Mouse (Mus musculus): ENCODE results near the gene Lrr1.
A peak's percentile ranks its signal among the peaks of the same experiment; 100 is the strongest.
"Not testable (repeated sequence)": the region's sequence is repeated elsewhere in the genome, so short reads cannot be mapped to it uniquely, and the experiment has no call there.

Gene Lrr1

GRCm38 (mm10) chr12:69164904-69165303, 3.7 kb upstream of the Lrr1 start:
- peak; percentile 64 for DNase-seq (ENCODE audit: low read depth)

- not testable (repeated sequence) for DNase-seq (ENCODE audit: low read depth)
Measured at GRCm38 (mm10) chr12:69166861-69167581, 1.6 kb upstream of the Lrr1 start.

GRCm38 (mm10) chr12:69167656-69168460, 756 bp upstream of the Lrr1 start:
- no peak for DNase-seq (ENCODE audit: low read depth)

GRCm38 (mm10) chr12:69171307-69171706, 2.7 kb downstream of the Lrr1 start:
- no peak for DNase-seq (ENCODE audit: low read depth)

GRCm38 (mm10) chr12:69175975-69176374, 7.4 kb downstream of the Lrr1 start:
- no peak for DNase-seq (ENCODE audit: low read depth)

GRCm38 (mm10) chr12:69177526-69177925, 8.9 kb downstream of the Lrr1 start:
- no peak for DNase-seq (ENCODE audit: low read depth)

- no peak for DNase-seq (ENCODE audit: low read depth)
Measured at GRCm38 (mm10) chr12:69179371-69179770, 10.8 kb downstream of the Lrr1 start.

GRCm38 (mm10) chr12:69181800-69182199, 13.2 kb downstream of the Lrr1 start:
- no peak for DNase-seq (ENCODE audit: low read depth)

- peak; percentile 98 for DNase-seq (ENCODE audit: low read depth)
Measured at GRCm38 (mm10) chr12:69183583-69184308, 15.1 kb downstream of the Lrr1 start, which contains the start of the genes Rpl36al and Mgat2. Rpl36al (minus strand) TSS chr12:69184083. Mgat2 (plus strand) TSS chr12:69184157.

- DNase-seq (ENCODE audit: low read depth) = no peak
Measured at GRCm38 (mm10) chr12:69184342-69185295, 16.0 kb downstream of the Lrr1 start.

GRCm38 (mm10) chr12:69185371-69185770, 16.8 kb downstream of the Lrr1 start:
- DNase-seq (ENCODE audit: low read depth) = no peak

GRCm38 (mm10) chr12:69186811-69187471, 18.3 kb downstream of the Lrr1 start:
- DNase-seq (ENCODE audit: low read depth) = peak; percentile 49

GRCm38 (mm10) chr12:69190074-69190473, 21.5 kb downstream of the Lrr1 start:
- DNase-seq (ENCODE audit: low read depth) = no peak

- peak; percentile 42 for DNase-seq (ENCODE audit: low read depth)
Measured at GRCm38 (mm10) chr12:69190522-69190921, 21.9 kb downstream of the Lrr1 start.

- DNase-seq (ENCODE audit: low read depth) = no peak
Measured at GRCm38 (mm10) chr12:69191396-69191795, 22.8 kb downstream of the Lrr1 start.

GRCm38 (mm10) chr12:69192637-69193036, 24.0 kb downstream of the Lrr1 start:
- no peak for DNase-seq (ENCODE audit: low read depth)

- DNase-seq (ENCODE audit: low read depth) = peak; percentile 73
Measured at GRCm38 (mm10) chr12:69196444-69197377, 28.1 kb downstream of the Lrr1 start, which contains the start of gene Gm49383. Gm49383 (minus strand) TSS chr12:69197104.

- no peak for DNase-seq (ENCODE audit: low read depth)
Measured at GRCm38 (mm10) chr12:69197378-69198163, 29.0 kb downstream of the Lrr1 start.

GRCm38 (mm10) chr12:69198164-69198535, 29.5 kb downstream of the Lrr1 start, which contains the start of gene Dnaaf2:
Dnaaf2 (minus strand) TSS chr12:69198429.
- DNase-seq (ENCODE audit: low read depth) = peak; percentile 76

All from naive thymus-derived CD4-positive, alpha-beta T cell, adult 2 months (primary cell).